Mouse (Mus musculus) T-helper 17 cell (primary cell): ENCODE data around the gene Hopx.
"Not testable (repeated sequence)": the region's sequence is repeated elsewhere in the genome, so short reads cannot be mapped to it uniquely, and the experiment has no call there.

Experiments used
- in situ Hi-C, 2 experiments: fragments of 300-600 bp; cut with MboI, MseI; formaldehyde crosslinking; loops; 1 replicate in 1 of 2; 2 replicates in 1 of 2; pipeline ENCODE4 v1.15.1; 2025; ENCODE audit warnings: high pct_unique_total_duplicates in 2 of 2

The Hopx gene

DNA sequence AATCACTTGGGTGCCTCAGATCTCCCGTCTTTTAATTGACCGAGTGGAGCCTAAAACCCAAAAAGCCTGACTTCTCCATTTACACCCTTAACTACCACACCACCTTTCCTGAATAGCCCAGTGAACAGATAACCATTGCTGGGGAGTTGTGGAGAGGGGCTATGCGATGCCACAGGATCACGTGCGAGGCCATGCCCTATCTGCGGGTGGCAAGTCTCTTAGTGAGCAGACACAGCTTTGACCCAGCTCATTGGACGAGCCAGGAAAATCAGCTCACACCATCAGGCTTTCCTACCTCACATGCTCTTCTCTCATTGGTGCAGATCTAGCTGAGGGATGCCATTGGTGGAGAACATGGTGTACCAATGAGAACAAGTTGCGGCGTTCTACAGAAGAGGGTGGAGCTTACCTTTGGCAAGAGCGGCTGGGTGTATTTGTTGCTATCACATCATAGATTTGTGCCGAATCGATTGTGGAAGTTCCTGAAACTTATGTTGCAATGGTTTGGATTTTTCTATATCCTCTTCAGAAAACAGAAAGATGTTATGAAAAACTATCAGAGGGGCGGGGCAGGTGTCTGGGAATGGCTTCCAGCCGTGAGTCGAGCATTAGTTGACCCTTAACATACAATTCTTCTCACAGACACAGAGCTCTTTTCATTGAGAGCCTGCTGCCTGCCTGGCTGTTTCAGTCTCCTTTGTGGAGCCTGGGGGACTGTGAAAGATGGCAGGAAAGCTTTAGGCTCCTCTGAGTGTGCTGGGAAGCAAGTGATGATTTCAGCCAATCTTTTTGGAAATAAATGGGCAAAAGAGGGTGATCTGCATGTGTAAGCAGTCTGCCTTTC, 12.2 kb downstream of the Hopx start:
- in situ Hi-C loops = no loop called here

GRCm38 (mm10) chr5:77100691-77101090, 14.2 kb downstream of the Hopx start:
- in situ Hi-C loops = no loop called here

- in situ Hi-C loops = no loop called here
Observed at GRCm38 (mm10) chr5:77099997-77100380, 14.9 kb downstream of the Hopx start.

DNA sequence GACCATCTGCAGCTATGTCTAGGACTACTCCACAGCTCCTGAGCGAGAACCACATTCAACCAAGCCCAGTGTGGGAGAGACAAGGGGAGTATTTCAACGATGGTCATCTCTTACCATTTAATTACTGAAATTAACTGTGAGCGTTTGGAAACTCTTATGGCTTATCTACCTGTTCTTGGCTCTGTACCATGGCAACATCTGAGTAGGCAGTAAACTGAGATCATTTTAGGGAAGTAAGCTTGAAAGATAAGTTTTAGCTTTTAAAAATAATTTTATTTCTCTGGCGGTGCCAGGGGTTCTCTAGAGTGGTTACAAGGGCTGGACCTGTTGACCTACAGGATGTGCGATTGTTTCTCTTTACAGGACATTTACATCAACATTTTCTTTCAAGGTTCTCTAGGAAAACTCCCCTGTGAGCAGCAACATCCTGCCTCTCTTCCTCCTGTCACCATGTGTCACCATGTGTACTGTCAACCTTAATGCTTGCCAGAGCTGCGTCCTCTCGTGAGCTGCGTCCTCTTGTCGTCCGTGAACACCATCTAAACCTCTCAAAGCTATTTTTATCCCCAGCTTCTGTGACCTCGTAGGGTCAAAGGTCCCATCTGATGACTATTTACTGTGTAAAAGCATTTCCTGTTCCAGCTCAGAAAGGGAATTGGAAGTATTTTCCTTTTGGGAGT, 15.5 kb downstream of the Hopx start:
- in situ Hi-C loops = no loop called here

DNA sequence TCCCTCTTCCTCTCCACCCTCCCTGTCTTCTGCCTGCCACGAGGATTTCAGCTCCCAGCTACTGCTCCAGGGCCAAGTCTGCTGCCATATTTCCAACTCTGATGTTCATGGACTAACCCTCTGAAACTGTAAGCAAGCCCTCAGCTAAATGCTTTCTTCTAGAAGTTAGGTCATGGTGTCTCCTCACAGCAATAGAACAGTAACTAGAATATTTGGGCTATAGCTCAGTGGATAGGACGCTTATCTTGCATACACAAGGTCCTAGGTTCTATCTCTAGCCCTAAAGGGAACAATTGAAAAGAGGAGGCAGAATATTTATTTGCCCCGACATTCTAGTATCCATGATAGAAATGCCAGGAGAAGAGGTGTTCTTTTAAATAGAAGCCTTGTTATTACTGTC, 16.0 kb downstream of the Hopx start:
- in situ Hi-C loops = no loop called here

DNA sequence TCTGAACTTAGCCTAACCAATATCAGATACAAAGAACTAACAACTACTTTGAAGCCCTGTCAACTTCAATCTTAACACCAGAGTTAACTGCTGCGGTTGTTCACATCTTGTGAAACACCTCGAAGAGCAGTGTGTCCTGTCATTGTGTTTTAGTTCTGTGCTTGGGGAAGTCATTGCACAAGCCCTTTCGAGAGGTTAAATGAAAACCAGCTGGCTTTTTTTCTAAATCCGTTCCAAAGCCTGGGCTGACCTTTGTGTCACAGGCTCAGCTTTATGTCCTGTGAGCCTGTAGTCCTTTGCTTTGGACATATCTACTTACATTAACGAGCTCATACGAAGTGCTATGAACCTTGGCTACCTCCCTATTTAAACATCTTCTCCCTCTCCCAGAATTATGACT, 17.2 kb downstream of the Hopx start:
- in situ Hi-C loops = no loop called here

- in situ Hi-C loops = not testable (repeated sequence)
Observed at GRCm38 (mm10) chr5:77096194-77096593, 18.7 kb downstream of the Hopx start.

DNA sequence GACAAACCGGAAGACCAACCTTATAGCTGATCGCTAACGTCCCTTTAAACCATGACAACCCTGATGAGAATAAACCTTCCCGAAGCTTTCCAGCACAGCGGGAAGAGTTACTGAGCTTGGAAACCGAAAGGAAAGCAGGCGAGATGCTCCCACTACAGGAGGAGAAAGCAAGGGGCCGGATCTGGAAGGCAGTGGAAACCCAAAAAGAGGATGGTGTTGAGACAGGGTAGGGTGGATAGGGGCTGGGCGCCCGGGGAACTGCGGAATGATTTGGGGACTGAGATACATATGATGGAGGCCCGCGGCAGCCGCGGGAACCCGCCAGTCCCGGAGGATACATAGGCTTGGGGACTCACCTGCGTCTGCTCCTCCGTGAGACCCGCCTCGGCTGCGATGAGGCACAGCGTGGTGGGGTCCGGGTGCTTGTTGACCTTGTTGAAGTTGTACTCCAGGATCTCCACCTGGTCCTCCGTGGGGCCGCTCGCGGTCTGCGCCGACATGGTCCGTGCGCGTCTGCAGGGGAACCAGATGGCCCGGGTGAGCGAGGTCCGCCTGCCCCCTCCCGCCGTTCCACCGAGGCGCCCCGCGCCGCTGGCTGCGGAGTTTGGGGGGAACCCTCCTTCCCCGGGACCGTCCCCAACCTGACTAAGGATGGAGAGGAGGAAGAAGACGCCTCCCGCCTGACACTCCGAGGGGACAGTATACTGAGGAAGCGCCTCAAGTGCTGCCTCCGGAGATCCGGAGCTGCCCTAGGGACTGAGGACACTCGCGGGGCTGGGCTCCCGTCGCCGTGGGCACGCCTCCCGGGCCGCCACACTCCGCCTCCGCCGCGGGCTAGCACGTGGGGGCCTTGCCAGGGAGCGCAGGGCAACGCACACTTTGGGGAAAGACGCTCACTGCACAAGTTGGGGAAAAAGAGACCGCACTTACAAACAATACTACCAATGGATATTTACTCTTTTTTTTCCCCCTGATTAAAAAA, 20.1 kb downstream of the Hopx start:
- in situ Hi-C loops = no loop called here

DNA sequence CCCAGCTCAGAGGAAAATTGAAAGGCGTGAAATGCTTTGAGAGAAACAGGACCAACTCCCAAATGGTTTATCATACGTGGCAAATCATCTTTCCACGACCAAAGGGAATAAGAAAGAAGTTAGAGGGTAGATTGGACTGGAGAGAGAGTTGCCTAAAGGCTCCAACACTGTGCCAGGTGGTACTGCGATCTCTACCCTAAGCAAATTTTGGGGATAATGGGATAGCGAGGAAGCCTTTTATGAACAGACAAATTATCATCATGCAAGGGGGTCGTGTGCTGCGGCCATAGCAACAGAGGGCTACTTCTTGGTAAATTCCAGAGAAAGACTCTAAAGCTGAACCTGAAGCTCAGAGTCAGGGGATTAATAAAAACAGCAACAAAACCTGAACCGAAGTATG, 21.0 kb downstream of the Hopx start:
- in situ Hi-C loops = no loop called here

DNA sequence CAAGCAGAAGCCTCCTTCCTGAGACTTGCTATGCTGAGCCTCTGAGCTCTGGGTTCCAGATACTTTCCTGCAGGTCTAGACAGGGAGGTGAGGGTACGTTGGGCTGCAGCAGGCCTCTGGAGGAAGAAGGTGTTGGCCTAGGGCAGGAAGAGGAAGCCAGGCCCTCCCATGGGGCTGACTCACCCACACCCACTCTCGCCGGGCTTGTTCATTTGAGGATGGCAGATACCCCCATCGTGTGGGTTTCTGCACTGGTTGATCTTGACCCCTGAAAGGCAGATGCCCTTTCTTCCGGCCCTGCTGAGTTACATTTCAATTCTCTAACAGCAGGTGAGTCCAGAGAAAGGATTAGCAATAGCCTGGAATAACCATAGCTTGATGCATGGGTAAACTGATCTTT, 22.4 kb downstream of the Hopx start:
- in situ Hi-C loops = no loop called here

GRCm38 (mm10) chr5:77091923-77092322, 23.0 kb downstream of the Hopx start:
- in situ Hi-C loops = no loop called here

- in situ Hi-C loops = no loop called here
Observed at GRCm38 (mm10) chr5:77090521-77091096, 24.3 kb downstream of the Hopx start.

- in situ Hi-C loops = loop anchor here (5.0 kb wide), 2 partner anchors 67 to 122 kb away; partner anchors contain the start of gene Spink2 (in 1 of the 2)
Observed at GRCm38 (mm10) chr5:77089901-77090300, 25.0 kb downstream of the Hopx start.

DNA sequence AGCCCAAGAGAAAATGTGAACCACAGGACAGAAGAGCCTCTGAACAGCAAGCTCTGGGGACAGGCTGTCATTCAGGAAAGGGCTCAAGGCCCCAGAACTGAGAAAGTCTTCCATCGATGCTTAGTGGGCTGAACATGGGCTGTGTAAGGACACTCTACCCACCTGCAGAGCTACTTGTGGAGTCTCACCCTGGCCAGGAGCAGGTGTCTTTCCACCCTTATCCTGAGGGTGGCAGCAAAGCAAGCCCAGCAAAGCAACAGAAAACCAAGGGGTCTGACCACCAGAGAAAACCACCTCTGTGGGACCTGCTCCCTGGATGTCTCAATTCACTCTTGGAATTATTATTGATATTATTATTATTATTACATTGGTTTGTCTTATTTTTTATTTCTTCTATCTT, 25.6 kb downstream of the Hopx start:
- in situ Hi-C loops = loop anchor here (5.0 kb wide), 2 partner anchors 68 to 123 kb away; partner anchors contain the start of gene Spink2 (in 1 of the 2)

- in situ Hi-C loops = loop anchor here (5.0 kb wide), 2 partner anchors 70 to 125 kb away; partner anchors contain the start of gene Spink2 (in 1 of the 2)
Observed at GRCm38 (mm10) chr5:77087122-77087521, 27.8 kb downstream of the Hopx start.

GRCm38 (mm10) chr5:77086541-77086940, 28.4 kb downstream of the Hopx start:
- in situ Hi-C loops = loop anchor here (5.0 kb wide), 2 partner anchors 71 to 126 kb away; partner anchors contain the start of gene Spink2 (in 1 of the 2)

GRCm38 (mm10) chr5:77085753-77086450, 29.0 kb downstream of the Hopx start:
- in situ Hi-C loops = loop anchor here (5.0 kb wide), 2 partner anchors 71 to 126 kb away; partner anchors contain the start of gene Spink2 (in 1 of the 2)

- in situ Hi-C loops = no loop called here
Observed at GRCm38 (mm10) chr5:77084418-77084817, 30.5 kb downstream of the Hopx start.

DNA sequence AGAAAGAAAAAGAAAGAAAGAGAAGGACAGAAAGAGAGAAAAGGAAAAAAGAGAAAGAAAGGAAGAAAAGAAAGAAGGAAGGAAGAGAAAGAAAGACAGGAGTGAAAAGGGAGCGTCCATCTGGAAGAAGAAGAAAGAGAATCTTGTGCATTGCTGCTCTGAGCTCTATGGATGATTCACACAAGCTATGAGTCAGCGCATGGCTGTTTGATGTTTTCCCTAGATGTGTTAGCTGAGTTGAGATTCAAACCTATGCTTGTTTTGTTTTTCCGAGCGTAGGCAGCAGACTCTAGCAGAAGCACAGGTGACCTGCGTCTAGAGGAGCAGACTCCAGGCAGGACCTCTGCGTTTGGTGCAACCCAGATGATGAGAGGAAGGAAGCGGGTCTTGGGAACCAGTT, 32.2 kb downstream of the Hopx start:
- in situ Hi-C loops = no loop called here

- in situ Hi-C loops = no loop called here
Observed at GRCm38 (mm10) chr5:77080761-77081160, 34.2 kb downstream of the Hopx start.
